Mouse (Mus musculus): ENCODE results near the gene Gm47841. TPM values are rescaled to one million over a fixed set of nuclear protein-coding genes. Genes with fewer than 3 reads are reported as not detected.

The Gm47841 gene
- total RNA-seq, 2 experiments from 2014 or later, result not detected

DNA sequence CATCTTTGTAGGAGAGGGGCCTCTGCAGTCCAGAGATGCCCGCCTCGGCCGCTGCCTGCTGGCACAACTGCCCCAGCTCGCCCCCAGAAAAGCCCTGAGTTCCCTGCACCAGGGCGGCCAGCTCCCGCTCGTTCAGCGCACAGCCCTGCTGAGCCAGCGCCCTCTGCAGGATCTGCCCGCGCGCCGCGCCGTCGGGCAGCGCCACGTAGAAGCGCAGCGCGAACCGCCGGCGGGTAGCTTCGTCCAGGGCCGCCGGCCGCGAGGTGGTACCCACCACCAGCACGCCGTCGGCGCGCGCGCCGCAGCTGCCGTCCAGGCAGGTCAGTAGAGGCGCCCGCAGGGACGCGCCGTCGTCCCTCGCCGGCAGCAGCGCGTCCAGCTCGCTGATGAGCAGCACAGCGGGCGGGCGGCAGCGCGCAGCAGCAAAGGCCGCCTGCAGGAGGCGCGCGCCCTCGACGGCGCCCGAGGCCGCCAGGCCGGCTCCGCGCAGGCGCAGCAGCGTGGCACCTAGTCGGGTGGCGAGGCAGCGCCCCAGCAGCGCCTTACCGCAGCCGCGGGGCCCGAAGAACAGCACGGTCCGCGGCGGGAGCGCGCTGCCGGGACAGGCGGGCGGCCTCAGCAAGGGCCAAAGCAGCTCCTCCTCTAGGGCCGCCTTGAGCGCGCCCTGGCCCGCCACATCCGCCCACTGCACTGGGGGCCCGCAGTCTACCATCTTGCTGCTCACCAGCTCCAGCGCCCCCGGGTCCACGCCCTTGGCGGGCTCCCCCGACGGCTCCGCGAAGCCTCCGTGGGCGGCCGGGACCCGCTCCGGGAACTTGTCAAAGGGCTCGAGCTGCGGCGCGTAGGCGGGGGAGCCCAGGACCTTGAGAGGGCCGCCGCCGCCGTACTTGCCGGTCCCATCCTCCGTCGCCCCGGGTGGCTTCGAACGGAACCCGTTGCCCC, 5.6 kb upstream of the Gm47841 start:
- no peak for ATAC-seq (replicated peaks; ENCODE audit: low FRiP score, low TSS enrichment, poor library complexity, severe bottlenecking)

DNA sequence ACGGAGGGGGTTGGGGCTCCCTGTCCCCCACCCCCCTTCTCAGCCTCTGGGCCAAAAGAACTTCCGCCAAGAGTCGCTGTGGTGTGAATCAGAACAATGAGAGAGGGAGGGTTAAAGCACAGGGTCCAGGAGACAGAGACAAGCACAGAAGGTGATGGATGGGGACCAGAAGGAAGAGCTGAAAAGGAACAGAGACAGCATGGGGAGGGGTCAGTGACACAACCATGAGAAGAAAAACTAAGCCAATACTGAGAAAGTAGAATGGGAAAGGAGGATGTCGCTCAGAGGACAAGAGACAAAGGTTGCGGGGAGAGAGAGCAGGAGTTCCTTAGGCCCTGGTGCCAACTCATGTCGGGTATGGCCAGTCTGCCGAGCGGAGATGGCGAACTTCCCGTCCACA, 4.7 kb upstream of the Gm47841 start:
- no peak for ATAC-seq (replicated peaks; ENCODE audit: low FRiP score, low TSS enrichment, poor library complexity, severe bottlenecking)

DNA sequence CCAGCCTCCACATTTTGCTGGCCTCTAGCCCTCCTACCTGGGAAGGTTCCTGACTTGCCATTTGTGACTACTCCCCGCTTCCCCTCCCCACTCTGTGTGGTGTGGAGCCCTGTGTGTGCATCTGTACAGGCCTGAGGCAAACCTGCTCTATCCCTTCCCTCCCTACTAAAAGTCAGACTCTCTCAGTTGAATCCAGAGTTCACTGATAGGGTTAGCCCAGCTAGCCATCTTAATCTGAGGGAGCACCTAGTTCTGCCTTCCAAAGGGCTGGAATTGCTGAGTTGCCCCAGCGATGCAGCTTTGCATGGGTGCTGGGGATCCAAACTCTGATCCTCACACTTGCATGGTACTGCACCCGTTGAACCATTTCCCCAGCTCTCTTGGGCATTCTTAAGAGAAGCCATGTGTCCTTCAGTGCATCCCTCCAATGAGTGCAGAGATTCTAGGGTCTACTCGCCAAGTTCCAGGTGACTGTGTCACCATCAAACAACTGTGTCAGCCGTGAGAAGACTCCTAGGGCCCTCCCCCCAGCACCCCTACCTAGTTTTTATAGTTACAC, 1.2 kb upstream of the Gm47841 start:
- ATAC-seq (replicated peaks; ENCODE audit: low FRiP score, low TSS enrichment, poor library complexity, severe bottlenecking), result no peak

DNA sequence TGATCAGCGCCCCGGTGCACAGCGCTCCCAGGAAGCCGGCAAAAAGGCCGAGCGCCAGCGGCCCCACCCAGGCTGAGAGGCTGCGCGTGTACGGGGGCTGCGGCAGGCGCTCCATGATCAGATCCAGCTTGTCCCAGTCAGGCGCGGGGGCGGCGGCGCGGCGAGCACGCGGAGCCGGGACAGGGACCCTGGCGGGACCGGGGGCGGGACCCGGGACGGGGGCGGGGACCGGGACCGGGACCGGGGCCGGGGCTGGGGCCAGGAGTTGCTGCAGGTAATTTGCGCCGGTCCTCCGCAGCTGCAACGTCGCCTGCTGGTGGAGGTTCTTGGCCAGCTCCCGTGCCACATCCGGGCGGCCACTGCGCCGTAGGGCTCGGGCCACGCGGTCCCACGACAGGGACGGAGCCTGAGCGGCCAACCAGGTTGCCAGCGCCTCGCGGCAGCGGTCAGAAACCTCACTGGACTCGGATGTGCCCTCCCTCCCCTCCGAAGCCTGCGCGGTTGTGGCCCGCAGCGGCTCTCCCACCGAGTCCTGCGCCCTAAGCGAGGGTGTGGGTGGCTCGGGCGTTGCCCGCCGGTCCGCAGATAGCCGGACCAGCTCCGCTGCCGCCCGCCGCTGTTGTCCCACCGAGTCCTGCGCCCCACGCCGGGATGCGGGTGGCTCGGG, 537 bp downstream of the Gm47841 start:
- ATAC-seq (replicated peaks; ENCODE audit: low FRiP score, low TSS enrichment, poor library complexity, severe bottlenecking), result no peak

DNA sequence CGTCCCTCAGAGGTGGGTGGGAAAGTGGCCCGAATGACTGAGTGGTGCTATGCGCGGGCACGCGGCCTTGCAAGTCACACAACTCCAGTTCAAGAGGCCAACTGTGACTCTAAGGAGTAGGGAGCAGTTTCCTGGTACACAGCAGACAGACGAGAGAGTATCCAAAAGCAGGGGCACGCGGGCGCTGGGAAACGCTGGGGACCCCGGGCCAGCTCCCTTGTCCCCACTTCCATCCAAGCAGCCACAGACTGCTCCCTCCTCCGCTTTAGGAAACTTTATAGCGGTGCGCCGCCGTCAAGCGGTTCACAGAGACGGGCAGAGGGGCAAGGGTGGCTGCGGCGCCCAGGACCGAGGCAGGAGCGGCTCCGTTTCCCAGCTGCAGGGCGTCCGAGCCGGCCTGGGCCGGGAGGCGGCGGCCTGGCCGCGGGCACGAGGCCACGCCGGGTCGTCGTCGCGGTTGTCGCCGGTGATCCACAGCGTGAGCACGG, 1.1 kb downstream of the Gm47841 start:
- no peak for ATAC-seq (replicated peaks; ENCODE audit: low FRiP score, low TSS enrichment, poor library complexity, severe bottlenecking)

DNA sequence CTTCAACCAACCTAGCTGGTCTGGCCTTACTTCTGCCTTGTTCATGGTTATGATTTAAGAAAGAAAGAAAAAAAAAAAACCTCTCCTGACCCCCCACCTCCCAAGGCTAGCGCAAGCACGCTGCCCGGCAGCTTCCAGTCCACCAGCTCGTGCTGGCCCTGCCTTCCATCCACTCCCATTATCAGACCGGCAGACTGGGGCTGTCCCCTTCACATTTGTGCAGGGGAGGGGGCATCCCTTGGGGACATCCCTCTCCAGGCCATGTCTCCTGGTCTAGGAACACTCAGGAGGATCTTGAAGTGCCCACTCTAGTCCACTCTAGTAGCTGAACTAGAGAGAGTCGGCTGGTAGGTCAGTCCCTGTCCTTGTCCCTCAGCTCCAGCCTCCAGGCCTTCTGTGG, 2.7 kb downstream of the Gm47841 start:
- no peak for ATAC-seq (replicated peaks; ENCODE audit: low FRiP score, low TSS enrichment, poor library complexity, severe bottlenecking)

DNA sequence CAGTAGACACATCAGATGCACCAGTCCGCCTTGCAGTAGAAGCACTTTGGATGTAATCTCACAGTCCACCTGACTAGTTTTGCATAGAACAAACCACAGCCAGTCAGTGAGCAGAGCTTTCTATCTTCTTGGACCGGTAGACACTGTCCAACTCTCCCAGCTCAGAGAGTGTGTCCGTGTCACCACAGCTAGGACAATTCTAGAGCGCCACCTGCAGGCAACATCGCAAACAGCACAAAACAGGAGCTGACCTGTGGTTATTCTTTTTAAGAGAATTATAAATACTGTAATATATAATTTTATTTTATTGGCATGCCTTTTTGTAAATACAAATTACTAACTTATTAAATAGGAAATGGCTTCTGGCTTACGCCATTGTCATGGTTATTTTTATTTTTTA, 4.6 kb downstream of the Gm47841 start:
- ATAC-seq (replicated peaks; ENCODE audit: low FRiP score, low TSS enrichment, poor library complexity, severe bottlenecking), result 0 out of 2 replicates have a peak, but pooled peaks have one; percentile 39

DNA sequence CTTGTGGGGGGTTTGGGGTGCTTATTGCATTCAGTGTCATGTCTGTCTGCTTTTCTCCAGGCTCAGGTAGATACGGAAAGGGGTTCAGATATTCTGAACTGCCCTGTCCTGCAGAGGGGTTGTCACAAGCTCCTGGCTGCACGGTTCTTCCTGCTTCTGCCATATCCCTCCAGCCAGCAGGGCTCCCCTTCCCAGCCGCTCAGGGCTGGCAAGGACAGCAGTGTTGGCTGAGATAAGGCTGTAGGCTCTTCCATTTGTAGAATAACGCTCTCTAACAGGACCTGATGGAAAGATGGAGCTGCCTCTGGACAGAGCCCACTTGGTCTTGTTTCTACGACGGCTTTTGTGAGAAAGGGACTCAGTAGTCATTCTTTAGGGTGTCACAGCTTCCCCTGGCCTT, 5.2 kb downstream of the Gm47841 start:
- ATAC-seq (replicated peaks; ENCODE audit: low FRiP score, low TSS enrichment, poor library complexity, severe bottlenecking), result no peak

DNA sequence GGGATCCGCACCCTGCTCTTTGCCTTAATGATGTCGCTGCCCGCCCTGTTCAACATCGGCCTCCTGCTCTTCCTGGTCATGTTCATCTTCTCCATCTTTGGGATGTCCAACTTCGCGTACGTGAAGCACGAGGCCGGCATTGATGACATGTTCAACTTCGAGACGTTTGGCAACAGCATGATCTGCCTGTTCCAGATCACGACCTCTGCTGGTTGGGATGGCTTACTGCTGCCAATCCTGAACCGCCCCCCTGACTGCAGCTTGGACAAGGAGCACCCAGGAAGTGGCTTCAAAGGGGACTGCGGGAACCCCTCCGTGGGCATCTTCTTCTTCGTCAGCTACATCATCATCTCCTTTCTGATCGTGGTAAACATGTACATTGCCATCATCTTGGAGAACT, 7.5 kb downstream of the Gm47841 start:
- ATAC-seq (replicated peaks; ENCODE audit: low FRiP score, low TSS enrichment, poor library complexity, severe bottlenecking), result no peak

DNA sequence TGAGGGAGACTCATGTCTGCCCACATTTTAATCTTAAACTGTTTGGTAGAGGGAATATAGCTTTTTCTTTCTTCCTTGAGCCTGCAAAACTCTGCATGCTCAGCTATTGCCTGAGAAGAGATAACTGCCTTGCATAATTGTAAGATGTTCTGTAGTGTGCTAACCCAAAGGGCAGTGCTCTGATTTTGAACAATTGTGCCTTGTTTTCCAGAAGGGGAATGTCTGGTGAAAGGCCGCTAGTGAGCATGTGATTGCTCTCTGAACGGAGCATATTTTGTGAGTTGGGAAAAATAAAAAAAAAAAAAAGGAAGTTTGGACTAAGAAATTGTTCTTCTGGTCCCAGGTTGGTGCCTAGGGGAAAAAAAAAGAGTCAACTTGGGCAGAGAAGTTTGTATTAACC, 18.2 kb downstream of the Gm47841 start:
- ATAC-seq (replicated peaks; ENCODE audit: low FRiP score, low TSS enrichment, poor library complexity, severe bottlenecking), result no peak

DNA sequence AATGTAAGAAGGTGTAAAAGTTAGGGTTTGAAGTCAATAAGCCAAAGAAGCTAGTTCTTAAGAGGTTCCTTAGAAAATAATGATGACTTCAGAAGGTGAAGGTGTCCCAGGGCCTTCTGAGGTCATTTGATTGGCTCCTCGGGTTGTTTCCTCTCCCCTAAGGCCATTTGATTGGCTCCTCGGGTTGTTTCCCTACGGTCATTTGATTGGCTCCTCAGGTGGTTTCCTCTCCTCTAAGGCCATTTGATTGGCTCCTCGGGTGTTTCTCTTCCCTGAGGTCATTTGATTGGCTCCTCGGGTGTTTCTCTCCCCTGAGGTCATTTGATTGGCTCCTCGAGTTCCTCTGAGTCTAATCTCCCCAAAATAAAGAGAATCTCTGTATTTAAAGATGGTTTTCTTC, 35.8 kb downstream of the Gm47841 start:
- ATAC-seq (replicated peaks; ENCODE audit: low FRiP score, low TSS enrichment, poor library complexity, severe bottlenecking), result no peak

DNA sequence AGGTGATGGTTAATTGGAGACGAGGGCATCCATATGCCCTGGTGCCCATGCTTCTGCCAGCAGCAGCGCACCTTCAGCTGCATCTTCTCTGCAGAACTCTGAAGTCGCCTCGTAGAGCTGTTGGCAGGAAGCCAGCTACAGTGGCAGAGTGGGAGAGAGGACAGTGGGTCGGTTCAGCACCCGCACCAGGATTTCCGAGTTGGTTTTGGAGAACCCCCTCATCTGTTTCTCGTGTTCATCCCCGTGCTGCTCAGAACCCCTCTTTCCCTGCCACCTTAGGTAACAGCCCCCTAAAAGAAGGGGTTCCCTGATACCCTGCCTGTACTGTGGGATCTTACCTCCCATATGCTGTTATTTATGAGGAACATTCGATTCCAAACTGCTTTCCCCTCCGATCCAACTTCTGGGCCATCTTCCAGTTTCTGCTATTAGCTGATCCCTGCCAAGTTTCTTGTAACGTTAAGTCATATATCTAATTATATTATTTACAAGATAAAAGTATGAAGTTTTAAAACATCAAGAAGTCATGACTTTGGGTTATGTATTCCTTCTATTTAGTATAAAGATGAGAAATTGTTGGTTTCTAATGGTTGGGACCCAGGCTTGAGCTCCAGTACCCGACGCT, 38.7 kb downstream of the Gm47841 start:
- ATAC-seq (replicated peaks; ENCODE audit: low FRiP score, low TSS enrichment, poor library complexity, severe bottlenecking), result no peak

DNA sequence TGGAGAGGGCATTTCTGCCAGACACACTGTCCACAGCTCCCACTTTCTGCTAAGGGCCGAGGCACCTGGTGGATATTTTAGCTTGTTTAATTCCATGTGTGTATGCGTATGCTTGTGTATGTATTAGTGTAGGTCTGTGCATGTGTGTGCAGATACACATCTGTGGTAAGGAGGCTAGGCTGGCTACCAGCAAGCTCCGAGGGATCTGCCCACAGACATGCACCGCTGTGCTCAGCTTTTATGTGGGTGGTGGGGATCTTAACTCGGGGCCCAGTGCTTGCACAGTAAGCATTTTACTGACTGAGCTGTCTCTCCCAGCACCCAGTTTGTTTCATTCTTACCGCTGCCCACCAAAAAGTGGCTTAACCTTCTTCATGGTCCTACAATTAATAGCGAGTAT, 40.0 kb downstream of the Gm47841 start:
- no peak for ATAC-seq (replicated peaks; ENCODE audit: low FRiP score, low TSS enrichment, poor library complexity, severe bottlenecking)

DNA sequence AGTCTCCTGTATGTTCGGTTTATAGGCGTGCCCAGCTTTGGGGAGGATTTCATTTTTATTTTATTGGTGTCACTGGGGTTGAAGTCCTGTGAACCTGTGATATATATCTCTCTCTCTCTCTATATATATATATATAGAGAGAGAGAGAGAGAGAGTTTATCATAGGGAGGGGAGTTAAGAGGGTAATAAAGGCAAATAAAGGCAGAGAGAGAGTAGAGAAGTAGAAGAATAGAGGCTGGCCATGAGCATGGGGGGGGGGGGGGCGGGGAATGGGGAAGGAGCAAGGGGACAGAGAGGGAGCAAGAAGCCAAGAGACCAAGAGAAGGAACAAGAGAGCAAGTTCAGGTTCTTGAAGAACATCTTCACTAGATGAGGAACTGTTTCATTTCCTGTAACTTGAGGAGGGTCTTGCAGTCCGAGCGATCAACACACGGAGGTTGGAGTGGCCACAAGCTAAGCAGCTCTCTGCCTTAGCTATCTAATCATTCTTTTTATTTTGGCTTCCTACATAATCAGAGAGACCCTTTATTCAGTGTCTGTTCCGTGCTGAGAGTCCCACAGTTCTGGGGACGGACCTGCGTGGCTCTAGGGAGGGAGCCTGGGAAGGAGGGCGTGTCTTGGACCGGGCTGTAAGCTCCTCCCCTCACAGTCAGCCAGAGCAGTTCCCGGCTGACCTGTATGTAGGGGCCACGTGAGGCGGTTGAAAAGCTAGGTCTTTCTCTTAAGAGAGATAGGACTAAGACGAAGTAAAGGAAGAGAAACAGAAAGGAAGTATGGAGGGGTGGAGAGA, 40.8 kb downstream of the Gm47841 start:
- ATAC-seq (replicated peaks; ENCODE audit: low FRiP score, low TSS enrichment, poor library complexity, severe bottlenecking), result peak; percentile 63; the same call in 1 of the 2 replicates

DNA sequence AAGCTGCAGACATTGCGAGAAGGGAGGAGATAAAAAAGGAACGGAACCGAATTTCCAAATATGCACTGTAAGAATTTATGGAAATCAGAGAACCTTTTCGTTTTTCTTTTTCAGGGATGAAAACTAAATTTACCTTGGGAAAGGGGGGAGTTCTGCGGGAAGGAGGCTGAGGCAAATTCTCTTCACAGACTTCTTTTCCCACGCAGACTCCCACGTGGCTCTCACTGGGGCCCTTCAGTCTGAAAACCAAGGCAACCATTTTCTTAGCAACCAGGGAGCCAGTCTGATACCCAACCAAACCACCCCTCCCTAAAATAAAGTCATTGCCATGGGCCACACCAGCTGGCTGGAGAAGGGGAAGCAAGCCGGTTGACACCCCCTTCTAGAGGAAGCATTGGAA, 41.5 kb downstream of the Gm47841 start:
- ATAC-seq (replicated peaks; ENCODE audit: low FRiP score, low TSS enrichment, poor library complexity, severe bottlenecking), result no peak

DNA sequence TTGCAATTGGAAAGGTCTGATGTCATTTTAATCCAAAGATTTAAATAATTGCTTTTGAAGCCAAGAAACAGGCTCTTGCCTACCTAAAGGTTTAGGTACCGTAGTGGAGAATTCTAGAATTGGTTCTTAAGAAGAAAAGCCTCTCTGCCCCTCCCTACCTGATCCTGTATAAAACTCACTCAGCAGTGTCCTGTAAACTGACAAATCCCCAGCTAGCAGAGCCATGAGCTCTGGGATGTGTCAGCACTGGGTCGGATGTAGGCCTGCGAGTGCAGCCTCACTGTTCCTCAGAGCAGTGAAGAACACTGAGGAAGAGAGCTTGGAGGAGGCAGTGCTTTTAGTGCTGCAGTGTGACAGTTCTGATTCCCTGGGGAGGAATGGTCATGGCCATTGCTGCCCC, 42.7 kb downstream of the Gm47841 start:
- no peak for ATAC-seq (replicated peaks; ENCODE audit: low FRiP score, low TSS enrichment, poor library complexity, severe bottlenecking)

DNA sequence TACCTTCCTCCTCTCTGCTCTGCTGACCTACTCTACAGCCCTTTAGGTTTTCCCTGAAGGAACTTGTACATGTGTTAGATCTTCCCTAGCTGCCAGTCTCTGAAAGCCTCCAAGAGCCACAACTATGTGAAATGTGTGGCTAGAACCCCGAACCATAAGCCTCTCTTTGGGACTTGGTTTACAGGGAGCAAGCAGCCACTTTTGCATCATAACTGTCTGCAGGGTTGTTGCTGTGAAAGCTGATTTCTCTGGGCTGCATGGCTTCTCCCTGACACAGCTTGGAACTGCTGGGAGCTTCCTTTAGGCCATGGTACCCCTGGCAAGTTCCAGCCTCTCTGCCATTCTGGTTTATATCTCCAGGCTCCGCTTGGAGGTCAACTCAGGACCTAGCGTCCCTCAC, 44.7 kb downstream of the Gm47841 start:
- ATAC-seq (replicated peaks; ENCODE audit: low FRiP score, low TSS enrichment, poor library complexity, severe bottlenecking), result no peak

DNA sequence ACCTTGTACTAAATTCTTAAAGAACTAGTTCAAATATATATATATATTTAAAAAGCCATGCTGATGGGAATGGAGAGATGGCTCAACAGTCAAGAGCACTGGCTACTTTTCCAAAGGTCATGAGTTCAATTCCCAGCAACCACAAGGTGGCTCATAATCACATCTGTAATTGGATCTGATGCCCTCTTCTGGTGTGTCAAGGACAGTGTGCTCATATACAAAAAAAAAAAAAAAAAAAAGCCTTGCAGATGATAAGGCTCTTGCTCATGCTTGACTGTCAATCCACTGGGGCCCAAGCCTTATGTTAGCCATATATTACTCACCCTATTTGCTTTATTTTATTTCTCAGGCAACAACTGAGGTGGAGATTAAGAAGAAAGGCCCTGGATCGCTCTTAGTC, 45.5 kb downstream of the Gm47841 start:
- no peak for ATAC-seq (replicated peaks; ENCODE audit: low FRiP score, low TSS enrichment, poor library complexity, severe bottlenecking)

DNA sequence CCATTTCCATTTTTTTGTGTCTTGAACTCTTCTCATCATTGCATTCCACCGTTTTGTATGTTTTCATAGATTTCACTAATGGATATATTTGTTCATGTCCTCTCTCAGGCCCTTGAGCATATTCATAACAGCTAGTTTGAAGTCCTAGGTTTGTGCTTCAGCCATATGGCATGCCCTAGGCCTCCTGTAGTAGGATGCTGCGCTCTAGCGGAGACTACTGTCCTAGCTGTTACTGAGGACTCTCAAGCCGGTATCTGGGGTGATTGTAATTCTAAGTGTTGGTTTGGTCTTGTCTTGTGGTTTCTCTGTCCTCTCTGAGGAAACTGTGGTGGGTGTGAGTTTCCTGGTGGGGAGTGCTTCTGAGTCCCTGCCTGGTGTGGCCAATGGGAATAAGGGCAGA, 50.1 kb downstream of the Gm47841 start:
- ATAC-seq (replicated peaks; ENCODE audit: low FRiP score, low TSS enrichment, poor library complexity, severe bottlenecking), result 0 out of 2 replicates have a peak, but pooled peaks have one; percentile 41

Measured in megakaryocyte-erythroid progenitor cell, adult 5-6 weeks (primary cell).